Mouse (Mus musculus) spleen, adult 2 months (tissue): ENCODE results near the gene Slc35e3. TPM values are rescaled to one million over a fixed set of nuclear protein-coding genes. Genes with fewer than 3 reads are reported as not detected.
A peak's percentile ranks its signal among the peaks of the same experiment; 100 is the strongest.
"Not testable (repeated sequence)": the region's sequence is repeated elsewhere in the genome, so short reads cannot be mapped to it uniquely, and the experiment has no call there.

ENCODE experiments used
- DNase-seq, 2 experiments: peaks; one replicate each; pipeline versions ENCODE4 v3.0.0 to v3.0.0-alpha.2; 2012 to 2021; ENCODE audit warnings: low spot score in 2 of 2, low read depth in 1 of 2
- H3K27ac ChIP-seq: fragments of 200-500 bp; 2 replicates; pipeline ENCODE4 v1.5.1; 2012; ENCODE audit warnings: low read length, inconsistent platforms; ENCODE audit not compliant: insufficient read depth
- H3K27me3 ChIP-seq: fragments of 200-500 bp; 2 replicates; pipeline ENCODE4 v1.6.1; 2012; ENCODE audit warnings: mild to moderate bottlenecking, moderate library complexity, low read length, inconsistent platforms; ENCODE audit not compliant: control insufficient read depth, insufficient read depth
- H3K36me3 ChIP-seq: fragments of 200-500 bp; 2 replicates; pipeline ENCODE4 v1.6.1; 2012; ENCODE audit warnings: mild to moderate bottlenecking, low read length, inconsistent platforms; ENCODE audit not compliant: control insufficient read depth, insufficient read depth
- H3K4me1 ChIP-seq: fragments of 200-500 bp; 2 replicates; pipeline ENCODE4 v1.6.1; 2011; ENCODE audit warnings: inconsistent platforms; ENCODE audit not compliant: control insufficient read depth, insufficient read depth, insufficient read length
- H3K4me3 ChIP-seq: fragments of 200-500 bp; 2 replicates; pipeline ENCODE4 v1.5.1; 2011; ENCODE audit warnings: mild to moderate bottlenecking, inconsistent platforms; ENCODE audit not compliant: insufficient read depth, insufficient read length; ENCODE audit errors: extremely low read depth
- CTCF ChIP-seq: fragments of 200-500 bp; IDR thresholded peaks from 2 replicates; pipeline ENCODE4 v1.5.1; 2011; ENCODE audit warnings: mild to moderate bottlenecking, inconsistent platforms; ENCODE audit not compliant: insufficient read depth, insufficient read length, insufficient replicate concordance; ENCODE audit errors: extremely low read depth
- POLR2A ChIP-seq: fragments of 200-500 bp; IDR thresholded peaks from 2 replicates; pipeline ENCODE4 v1.6.1; 2011; ENCODE audit warnings: low read depth, low read length, inconsistent platforms
- WGBS: fragments of 180-500 bp; shearing (Covaris S2); methylation state at CpG from one replicate; pipeline ENCODE4 v1.1.7; 2018; 5-methylcytosine and 5-hydroxymethylcytosine counted together
- polyA plus RNA-seq: library from polyadenylated mRNA; depleted of rRNA; stranded (reverse); fragments of >200 nt; gene quantifications from 2 replicates; pipeline ENCODE4 v1.2.3, GENCODE M21; 2012

The Slc35e3 gene
- polyA plus RNA-seq, 1 experiment: 5.6 TPM

DNA sequence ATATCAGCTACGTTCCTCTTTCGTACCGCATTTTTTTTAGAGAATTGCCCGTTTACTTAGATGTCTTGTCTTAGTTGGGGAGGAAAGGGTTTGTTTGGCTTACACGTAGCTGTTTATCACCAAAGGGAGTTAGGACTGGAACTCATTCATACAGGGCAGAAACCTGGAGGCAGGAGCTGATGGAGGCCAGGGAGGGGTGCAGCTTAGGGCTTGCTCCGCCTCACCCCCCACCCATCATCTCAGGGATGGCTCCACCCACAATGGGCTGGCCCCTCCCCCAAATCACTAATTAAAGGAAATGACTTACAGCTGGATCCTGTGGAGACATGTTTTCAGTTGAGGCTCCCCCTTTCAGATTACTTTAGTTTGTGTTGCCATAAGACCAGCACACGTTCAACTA is 1.5 kb upstream of the Slc35e3 start:
- peaks cover 6% of the 10 kb centered on the region; the same call in 1 of the 2 replicates for H3K4me1 ChIP-seq
- no peak overlapping the region for H3K4me3 ChIP-seq
- H3K36me3 ChIP-seq: peaks cover 9% of the 10 kb centered on the region
- H3K27ac ChIP-seq: peak overlapping the region; percentile 59; the same call in 1 of the 2 replicates
- H3K27me3 ChIP-seq: no peaks in the 10 kb centered on the region
- no peak for TF ChIP-seq CTCF
- TF ChIP-seq POLR2A: no peak
- WGBS: 77% methylated on average over 7 of the region's 7 CpGs
- DNase-seq: no peak

DNA sequence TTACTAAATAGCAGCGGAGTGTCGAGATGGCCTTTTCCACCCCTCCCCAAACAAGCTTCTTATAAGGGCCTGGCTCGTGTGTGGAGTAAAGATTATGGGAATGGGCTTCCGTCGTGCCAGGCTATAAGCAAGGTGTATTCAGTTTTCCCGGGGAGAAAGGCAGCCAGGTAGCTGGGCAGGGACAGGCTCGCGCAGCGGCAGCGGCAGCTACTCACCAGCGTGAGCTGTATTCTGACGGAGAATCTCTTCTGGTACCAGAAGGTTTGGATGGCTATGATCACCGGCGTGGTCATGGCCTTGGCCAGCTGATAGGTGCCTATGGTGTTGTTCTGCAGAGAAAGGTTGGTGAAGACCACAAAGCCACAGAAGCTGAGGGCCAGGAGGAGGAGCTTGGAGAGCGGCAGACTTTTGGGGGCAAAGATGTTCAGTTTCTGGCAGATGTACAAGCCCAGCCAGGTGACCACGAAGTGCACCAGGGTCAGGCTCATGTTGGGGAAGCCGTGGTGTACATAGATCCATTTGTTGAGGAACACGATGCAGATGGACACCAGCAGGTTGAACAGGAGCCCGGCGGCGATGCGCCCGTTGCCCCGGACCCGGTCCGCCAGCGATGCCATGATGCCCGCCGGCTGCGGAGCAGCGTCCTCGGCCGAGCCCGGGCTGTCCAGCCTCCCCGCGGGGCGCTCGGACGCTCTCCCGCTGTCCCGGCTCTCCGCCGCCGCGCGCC is 432 bp downstream of the Slc35e3 start:
- peak overlapping the region; percentile 52; the same call in 1 of the 2 replicates for H3K4me3 ChIP-seq
- not testable (repeated sequence) for H3K27ac ChIP-seq, H3K4me1 ChIP-seq, H3K27me3 ChIP-seq, DNase-seq, H3K36me3 ChIP-seq
- WGBS: 4% methylated on average over 21 of the region's 46 CpGs

DNA sequence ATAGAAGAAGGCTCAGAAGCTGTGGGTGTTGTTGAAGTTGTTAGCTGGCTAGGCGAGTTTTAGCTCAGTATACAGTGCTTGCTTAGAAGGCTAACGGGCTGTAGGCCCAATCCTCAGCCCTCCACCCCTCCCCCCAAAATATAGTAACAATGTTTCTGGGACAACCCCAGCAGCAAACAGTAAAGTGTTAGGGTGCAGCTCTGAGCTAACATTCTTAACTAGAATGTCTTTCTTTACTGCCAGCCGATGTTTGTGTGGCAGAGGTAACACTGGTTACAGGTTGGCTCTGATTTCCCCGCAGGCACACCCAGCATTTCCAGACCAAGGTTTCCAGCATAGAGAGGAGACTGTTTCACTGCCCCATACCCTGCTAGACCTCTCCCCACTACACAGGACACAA is 2.2 kb downstream of the Slc35e3 start:
- Histone ChIP-seq H3K36me3 (peaks cover 6% of the 10 kb centered on the region), H3K27me3 (no peaks in the 10 kb centered on the region), H3K4me1 (peaks cover 6% of the 10 kb centered on the region; the same call in 1 of the 2 replicates), H3K4me3 (no peak overlapping the region), H3K27ac (no peak overlapping the region)
- 91% methylated on average over 4 of the region's 4 CpGs for WGBS
- DNase-seq: no peak
- no peak for TF ChIP-seq CTCF
- TF ChIP-seq POLR2A: no peak

DNA sequence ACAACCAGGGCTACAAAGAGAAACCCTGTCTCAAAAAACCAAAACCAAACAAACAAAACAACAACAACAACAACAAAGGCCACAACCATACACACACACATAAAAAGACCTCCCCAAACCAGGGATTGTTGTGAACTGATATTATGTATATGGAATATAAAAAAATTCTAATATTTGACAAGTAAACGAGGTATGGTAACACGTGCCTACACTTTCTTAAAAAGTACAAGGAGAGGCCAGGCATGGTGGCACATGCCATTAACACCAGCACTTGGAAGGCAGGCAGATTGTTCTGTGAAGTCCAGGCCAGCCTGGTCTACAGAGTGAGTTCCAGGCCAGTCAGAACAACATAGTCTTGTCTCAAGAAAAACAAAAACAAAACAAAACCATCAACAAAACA is 3.0 kb downstream of the Slc35e3 start:
- 92% methylated on average over 2 of the region's 2 CpGs for WGBS

DNA sequence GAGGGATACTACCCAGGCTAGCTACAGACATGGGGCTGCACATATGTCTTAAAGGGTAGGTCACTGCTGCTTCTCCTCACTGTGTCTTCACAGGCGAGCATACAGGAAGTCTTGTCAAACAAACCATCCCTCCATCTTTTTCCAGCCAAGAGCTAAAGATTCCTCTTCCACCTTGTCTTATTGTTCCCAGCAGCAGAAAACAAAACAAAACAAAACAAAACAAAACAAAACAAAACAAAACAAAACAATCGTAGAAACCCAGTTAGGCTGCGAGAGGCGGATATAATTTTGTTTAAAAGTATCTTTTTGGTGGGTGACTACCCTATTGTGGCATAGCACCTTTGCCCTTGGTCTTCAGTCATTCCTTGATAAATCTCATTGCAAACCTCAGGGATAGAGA is 3.5 kb downstream of the Slc35e3 start:
- Histone ChIP-seq H3K27me3 (no peaks in the 10 kb centered on the region), H3K4me1 (peaks cover 4% of the 10 kb centered on the region; the same call in 1 of the 2 replicates), H3K27ac (no peak overlapping the region), H3K36me3 (peaks cover 9% of the 10 kb centered on the region), H3K4me3 (no peak overlapping the region)
- no peak for TF ChIP-seq CTCF
- TF ChIP-seq POLR2A: no peak
- WGBS: 96% methylated on average over 4 of the region's 4 CpGs
- no peak for DNase-seq

More for the DNA sequence above, 3.0 kb downstream of the Slc35e3 start:
- Histone ChIP-seq H3K4me1 (peaks cover 4% of the 10 kb centered on the region; the same call in 1 of the 2 replicates), H3K36me3 (peaks cover 8% of the 10 kb centered on the region), H3K4me3 (no peak overlapping the region), H3K27me3 (no peaks in the 10 kb centered on the region), H3K27ac (no peak overlapping the region)
- TF ChIP-seq POLR2A (no peak), CTCF (no peak)
- no peak for DNase-seq

DNA sequence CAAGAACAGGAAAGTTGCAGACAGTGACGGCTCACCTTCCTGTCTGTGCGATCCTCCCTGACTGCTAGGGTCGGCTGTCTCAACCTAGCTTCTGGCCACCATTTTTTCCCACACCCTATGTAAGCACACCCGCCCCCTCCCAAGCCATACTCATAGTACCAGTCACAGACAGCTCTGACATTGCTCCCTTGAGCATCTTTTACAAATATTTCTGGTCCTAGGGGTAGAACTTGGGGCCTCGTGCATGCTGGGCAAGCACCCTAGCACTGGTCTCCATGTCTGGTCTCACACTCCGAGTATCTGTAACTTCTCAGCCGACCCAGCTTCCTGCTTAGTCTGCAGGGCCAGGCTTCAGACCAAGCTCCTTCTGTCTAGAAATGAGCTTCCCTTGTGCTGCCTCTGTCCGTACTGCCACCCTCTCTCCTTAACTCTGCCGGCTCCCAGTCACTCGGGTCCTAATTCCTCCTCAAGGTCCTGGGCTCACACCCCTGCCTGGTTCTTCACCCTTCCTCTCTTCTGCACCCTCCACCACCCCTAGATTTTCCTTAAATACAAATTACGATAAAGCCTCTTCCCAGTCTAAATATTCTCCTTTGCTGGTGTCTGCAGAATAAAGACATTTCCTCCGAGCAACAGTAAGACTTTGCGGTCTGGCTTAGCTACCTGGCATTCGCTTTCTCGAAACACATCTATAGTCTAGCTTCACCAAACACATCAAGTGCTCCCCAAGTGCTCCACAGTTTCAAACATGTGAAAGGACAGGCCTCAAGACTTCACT is 4.3 kb downstream of the Slc35e3 start:
- Histone ChIP-seq H3K36me3 (peaks cover 10% of the 10 kb centered on the region), H3K4me3 (no peak overlapping the region), H3K27me3 (no peaks in the 10 kb centered on the region), H3K4me1 (peaks cover 4% of the 10 kb centered on the region; the same call in 1 of the 2 replicates), H3K27ac (no peak overlapping the region)
- TF ChIP-seq CTCF (no peak), POLR2A (no peak)
- 93% methylated on average over 15 of the region's 15 CpGs for WGBS
- no peak for DNase-seq

DNA sequence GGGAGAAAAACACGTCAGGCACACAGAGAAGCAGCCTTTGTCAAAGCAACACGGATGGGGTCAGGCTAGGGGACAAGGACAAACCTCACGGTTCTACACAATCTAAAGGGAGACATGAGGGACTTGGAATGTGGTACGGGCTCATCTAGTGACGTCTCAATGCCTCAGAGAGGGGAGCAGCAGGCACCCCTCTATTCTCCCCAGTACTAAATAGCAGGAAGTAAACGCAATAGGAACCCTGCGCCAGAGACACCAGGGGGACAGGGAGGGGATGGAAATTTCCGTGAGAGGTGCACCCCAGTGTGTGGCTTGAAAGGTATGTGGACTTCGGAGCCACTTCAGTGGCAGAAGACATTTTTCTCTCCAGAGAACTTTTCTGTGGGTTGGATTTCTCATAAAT is 5.2 kb downstream of the Slc35e3 start:
- H3K4me3 ChIP-seq: no peak overlapping the region
- no peak overlapping the region for H3K27ac ChIP-seq
- peaks cover 11% of the 10 kb centered on the region for H3K36me3 ChIP-seq
- peaks cover 4% of the 10 kb centered on the region; the same call in 1 of the 2 replicates for H3K4me1 ChIP-seq
- TF ChIP-seq POLR2A (no peak), CTCF (no peak)
- no peak for DNase-seq
- 92% methylated on average over 9 of the region's 9 CpGs for WGBS
- no peaks in the 10 kb centered on the region for H3K27me3 ChIP-seq
